8 mouse cellular contexts compared by ENCODE assay signal in the genomic region with DNA sequence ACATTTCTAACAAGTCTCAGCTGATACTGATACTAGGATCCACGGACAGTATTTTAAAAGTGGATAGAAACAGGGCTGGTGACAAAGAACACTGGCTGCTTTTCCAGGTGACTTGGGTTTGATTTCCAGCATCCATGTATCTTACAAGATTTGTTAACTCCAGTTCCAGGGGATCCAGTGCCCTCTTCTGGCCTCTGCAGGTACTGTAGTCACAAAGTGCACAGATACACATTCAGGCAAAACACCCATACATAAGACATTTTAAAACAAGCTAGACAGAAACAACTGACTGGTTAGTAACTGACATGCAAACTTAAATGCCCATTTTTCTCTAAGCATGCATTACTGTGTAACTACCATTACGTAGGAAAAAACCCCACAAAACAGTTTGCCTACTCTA. TPM values are rescaled to one million over a fixed set of nuclear protein-coding genes. Genes with fewer than 3 reads are reported as not detected.
DNase-seq lines count a peak whose midpoint lies in the region; ATAC-seq and TF ChIP-seq lines count a peak whose summit lies in the region.

No protein-coding gene starts in this region.

- no peak for TF ChIP-seq EP300 in heart, postnatal 0 days (IDR thresholded peaks at IDR 0.05; ENCODE audit: low read depth)
- no peak for TF ChIP-seq EP300 in liver, postnatal 0 days (IDR thresholded peaks at IDR 0.05; ENCODE audit: low read depth)

- 0 out of 2 replicates have a peak overlapping the region, but pooled peaks have one; percentile 66 for H3K4me2 ChIP-seq in heart, postnatal 0 days (ENCODE audit: low read depth, low read length)
- H3K4me2 ChIP-seq in hindbrain, embryonic 15.5 days, result peak overlapping the region; percentile 80; the same call in 1 of the 2 replicates
- peak overlapping the region; percentile 70; the same call in 1 of the 2 replicates for H3K4me2 ChIP-seq in liver, postnatal 0 days (ENCODE audit: low read depth, low read length)

- no peak for DNase-seq in heart, postnatal 0 days (ENCODE audit: low spot score)
- no peak for DNase-seq in heart, adult 9 months (ENCODE audit: low spot score in 2 of 2)
- DNase-seq in CD8-positive naive resting alpha-beta T cell, adult 2 months (ENCODE audit: low read depth in 2 of 2, low spot score in 2 of 2), result peak; percentile 26 to 56
- peak; percentile 57 for DNase-seq in adipocyte (ENCODE audit: low spot score)
- DNase-seq in liver, postnatal 0 days, result peak; percentile 64
- no peak for DNase-seq in frontal cortex, postnatal 14 days (ENCODE audit: low spot score in 2 of 2)
- DNase-seq in left cerebral cortex, adult 8-10 months (ENCODE audit: low spot score in 2 of 2), result no peak

- ATAC-seq in heart, postnatal 0 days (ENCODE audit: insufficient read depth, low read depth), result no peak
- ATAC-seq in hindbrain, embryonic 15.5 days (ENCODE audit: low FRiP score, low read depth), result no peak
- no peak for ATAC-seq in liver, postnatal 0 days

- no peak overlapping the region for H3K9ac ChIP-seq in heart, postnatal 0 days (replicated peaks; ENCODE audit: low read depth, low read length)
- H3K9ac ChIP-seq in hindbrain, embryonic 15.5 days, result no peak overlapping the region
- H3K9ac ChIP-seq in liver, postnatal 0 days (replicated peaks), result no peak overlapping the region

- peak; percentile 55 for TF ChIP-seq CTCF in heart, postnatal 0 days (IDR thresholded peaks at IDR 0.05; ENCODE audit: low read depth)
- TF ChIP-seq CTCF in liver, postnatal 0 days (IDR thresholded peaks at IDR 0.05; ENCODE audit: low read depth), result peak; percentile 68

- H3K27me3 ChIP-seq in heart, postnatal 0 days (ENCODE audit: control insufficient read depth, insufficient read depth, low read length), result no peaks in the 10 kb centered on the region
- peaks cover 15% of the 10 kb centered on the region for H3K27me3 ChIP-seq in hindbrain, embryonic 15.5 days
- H3K27me3 ChIP-seq in liver, postnatal 0 days (ENCODE audit: insufficient read depth, low read length), result no peaks in the 10 kb centered on the region

- H3K4me3 ChIP-seq in heart, postnatal 0 days (ENCODE audit: low read depth, low read length), result no peak overlapping the region
- no peak overlapping the region for H3K4me3 ChIP-seq in hindbrain, embryonic 15.5 days
- H3K4me3 ChIP-seq in liver, postnatal 0 days (ENCODE audit: low read depth, low read length), result no peak overlapping the region

- H3K27ac ChIP-seq in heart, postnatal 0 days (ENCODE audit: low read depth), result peak overlapping the region; percentile 98; the same call in 1 of the 2 replicates
- no peak overlapping the region for H3K27ac ChIP-seq in hindbrain, embryonic 15.5 days (replicated peaks)
- H3K27ac ChIP-seq in liver, postnatal 0 days (ENCODE audit: low read depth), result peak overlapping the region; percentile 99

- H3K36me3 ChIP-seq in heart, postnatal 0 days (replicated peaks; ENCODE audit: control insufficient read depth, insufficient read depth, low read length), result peaks cover 21% of the 10 kb centered on the region
- H3K36me3 ChIP-seq in hindbrain, embryonic 15.5 days, result peaks cover 17% of the 10 kb centered on the region
- H3K36me3 ChIP-seq in liver, postnatal 0 days (replicated peaks; ENCODE audit: insufficient read depth, low read length), result peaks cover 19% of the 10 kb centered on the region

- 89% methylated on average over 2 of the region's 2 CpGs for WGBS in heart, postnatal 0 days
- WGBS in hindbrain, embryonic 15.5 days, result 85% methylated on average over 2 of the region's 2 CpGs
- WGBS in liver, postnatal 0 days (ENCODE audit: insufficient replicate concordance), result 89% methylated on average over 2 of the region's 2 CpGs

- H3K4me1 ChIP-seq in heart, postnatal 0 days (ENCODE audit: control insufficient read depth, insufficient read depth), result peaks cover 16% of the 10 kb centered on the region; the same call in 1 of the 2 replicates
- H3K4me1 ChIP-seq in hindbrain, embryonic 15.5 days (replicated peaks), result peaks cover 23% of the 10 kb centered on the region
- peaks cover 14% of the 10 kb centered on the region for H3K4me1 ChIP-seq in liver, postnatal 0 days (ENCODE audit: insufficient read depth)

- no peaks in the 10 kb centered on the region for H3K9me3 ChIP-seq in heart, postnatal 0 days (replicated peaks; ENCODE audit: control insufficient read depth, low read length)
- H3K9me3 ChIP-seq in hindbrain, embryonic 15.5 days, result no peaks in the 10 kb centered on the region
- H3K9me3 ChIP-seq in liver, postnatal 0 days (ENCODE audit: low read length), result no peaks in the 10 kb centered on the region

RNA-seq across cellular contexts. Expression of gene Sec24c, which starts 1.1 kb away (rescaled TPM):
- 71.2 and 91.6 TPM in 2 replicates for total RNA-seq in heart, postnatal 0 days (2014; rRNA removed; ENCODE audit: low replicate concordance)
- 42.6 and 42.9 TPM in 2 replicates for polyA plus RNA-seq in heart, postnatal 0 days (2015; fragmentation: Nextera tagmentation; extraction: Ambion mirVana)
- 89.5 and 101 TPM in 2 replicates for polyA plus RNA-seq in hindbrain, embryonic 15.5 days (2015; fragmentation: Nextera tagmentation; extraction: Ambion mirVana)
- 30.8 and 31.3 TPM in 2 replicates for polyA plus RNA-seq in liver, postnatal 0 days (2015; fragmentation: Nextera tagmentation; extraction: Ambion mirVana)
- 100 to 1,000 TPM in 1 of 4 experiments, 10 to 100 TPM in 3; 87.9 to 102 (median 99.5) TPM for total RNA-seq in left cerebral cortex, adult 8-10 months (2022)

RNA-seq across cellular contexts. Expression of gene Synpo2l, which starts 4.8 kb away (rescaled TPM):
- 190 and 249 TPM in 2 replicates for total RNA-seq in heart, postnatal 0 days (2014; rRNA removed; ENCODE audit: low replicate concordance)
- 96.8 and 104 TPM in 2 replicates for polyA plus RNA-seq in heart, postnatal 0 days (2015; fragmentation: Nextera tagmentation; extraction: Ambion mirVana)
- polyA plus RNA-seq in hindbrain, embryonic 15.5 days (2015; fragmentation: Nextera tagmentation; extraction: Ambion mirVana), result 0.13 and 0.14 TPM in 2 replicates
- 0.05 and 0.38 TPM in 2 replicates for polyA plus RNA-seq in liver, postnatal 0 days (2015; fragmentation: Nextera tagmentation; extraction: Ambion mirVana)
- under 1 TPM; 0.23 to 0.57 (median 0.47) TPM for total RNA-seq in left cerebral cortex, adult 8-10 months (2022)

RNA-seq across cellular contexts. Expression of gene Myoz1, which starts 16.6 kb away (rescaled TPM):
- total RNA-seq in heart, postnatal 0 days (2014; rRNA removed; ENCODE audit: low replicate concordance), result 17.7 and 25.0 TPM in 2 replicates
- 11.5 and 13.0 TPM in 2 replicates for polyA plus RNA-seq in heart, postnatal 0 days (2015; fragmentation: Nextera tagmentation; extraction: Ambion mirVana)
- polyA plus RNA-seq in hindbrain, embryonic 15.5 days (2015; fragmentation: Nextera tagmentation; extraction: Ambion mirVana), result 0.25 TPM in 1 of 2 replicates, not detected in the other
- 0.41 and 8.8 TPM in 2 replicates for polyA plus RNA-seq in liver, postnatal 0 days (2015; fragmentation: Nextera tagmentation; extraction: Ambion mirVana)
- 1 to 10 TPM in 2 of 4 experiments, under 1 TPM in 1, not detected in 1; 0.27 to 1.2 (median 1.1) TPM for total RNA-seq in left cerebral cortex, adult 8-10 months (2022)

RNA-seq across cellular contexts. Expression of gene Fut11, which starts 21.8 kb away (rescaled TPM):
- 11.1 and 14.2 TPM in 2 replicates for total RNA-seq in heart, postnatal 0 days (2014; rRNA removed; ENCODE audit: low replicate concordance)
- polyA plus RNA-seq in heart, postnatal 0 days (2015; fragmentation: Nextera tagmentation; extraction: Ambion mirVana), result 11.4 and 11.9 TPM in 2 replicates
- polyA plus RNA-seq in hindbrain, embryonic 15.5 days (2015; fragmentation: Nextera tagmentation; extraction: Ambion mirVana), result 29.8 and 30.4 TPM in 2 replicates
- 4.4 and 5.1 TPM in 2 replicates for polyA plus RNA-seq in liver, postnatal 0 days (2015; fragmentation: Nextera tagmentation; extraction: Ambion mirVana)
- total RNA-seq in left cerebral cortex, adult 8-10 months (2022), result 10 to 100 TPM; 14.4 to 15.4 (median 15.1) TPM

RNA-seq across cellular contexts. Expression of gene Chchd1, which starts 29.8 kb away (rescaled TPM):
- total RNA-seq in heart, postnatal 0 days (2014; rRNA removed; ENCODE audit: low replicate concordance), result 159 and 181 TPM in 2 replicates
- 243 and 251 TPM in 2 replicates for polyA plus RNA-seq in heart, postnatal 0 days (2015; fragmentation: Nextera tagmentation; extraction: Ambion mirVana)
- 172 and 184 TPM in 2 replicates for polyA plus RNA-seq in hindbrain, embryonic 15.5 days (2015; fragmentation: Nextera tagmentation; extraction: Ambion mirVana)
- polyA plus RNA-seq in liver, postnatal 0 days (2015; fragmentation: Nextera tagmentation; extraction: Ambion mirVana), result 88.5 and 91.7 TPM in 2 replicates
- total RNA-seq in left cerebral cortex, adult 8-10 months (2022), result 10 to 100 TPM; 44.0 to 50.6 (median 49.5) TPM

Comparison
In these comparisons a context has a peak if more than half of its experiments do, and no peak if none do; other contexts are left out.
1. DNase-seq: peak in CD8-positive naive resting alpha-beta T cell, adult 2 months (2 of 2), adipocyte (single experiment) and liver, postnatal 0 days (single experiment); none in heart, postnatal 0 days (single experiment), heart, adult 9 months (0 of 2), frontal cortex, postnatal 14 days (0 of 2) and left cerebral cortex, adult 8-10 months (0 of 2).
2. RNA of gene Synpo2l, which starts 4.8 kb away (polyA plus RNA-seq): 96.8 to 104 TPM in heart, postnatal 0 days; 0.13 to 0.14 TPM in hindbrain, embryonic 15.5 days and 0.05 to 0.38 TPM in liver, postnatal 0 days; every median in the first group is over 10 times any median in the second.
3. Peak in every context shown above with its lines, with median percentiles within 50 percentile points of each other: H3K4me2 ChIP-seq.